Mouse (Mus musculus) thymus, adult 2 months (tissue): Measurements from ENCODE around the gene Pde4a. TPM values are rescaled to one million over a fixed set of nuclear protein-coding genes. Genes with fewer than 3 reads are reported as not detected.

Experiments used
- DNase-seq: peaks from one replicate; pipeline ENCODE4 v3.0.0; 2021
- H3K27ac ChIP-seq: fragments of 200-500 bp; 2 replicates; pipeline ENCODE4 v1.5.1; 2012; ENCODE audit warnings: low read length, control low read depth; ENCODE audit not compliant: control insufficient read depth, insufficient read depth
- H3K27me3 ChIP-seq: fragments of 200-500 bp; 2 replicates; pipeline ENCODE4 v1.6.1; 2012; ENCODE audit warnings: mild to moderate bottlenecking, low read length, moderate library complexity, mixed read lengths; ENCODE audit not compliant: control insufficient read depth, insufficient read depth
- H3K36me3 ChIP-seq: fragments of 200-500 bp; 2 replicates; pipeline ENCODE4 v1.6.1; 2012; ENCODE audit warnings: mild to moderate bottlenecking, low read length, moderate library complexity; ENCODE audit not compliant: control insufficient read depth, insufficient read depth
- H3K4me1 ChIP-seq: fragments of 200-500 bp; replicated peaks from 2 replicates; pipeline ENCODE4 v1.6.1; 2012; ENCODE audit warnings: low read length; ENCODE audit not compliant: control insufficient read depth, insufficient read depth
- H3K4me3 ChIP-seq: fragments of 200-500 bp; 2 replicates; pipeline ENCODE4 v1.5.1; 2012; ENCODE audit warnings: mild to moderate bottlenecking, low read length, control low read depth, moderate library complexity; ENCODE audit not compliant: control insufficient read depth, insufficient read depth
- CTCF ChIP-seq: fragments of 200-500 bp; IDR thresholded peaks from 2 replicates; pipeline ENCODE4 v1.5.1; 2012; ENCODE audit warnings: mild to moderate bottlenecking, control low read depth, low read length, moderate library complexity, borderline replicate concordance; ENCODE audit not compliant: control insufficient read depth, poor library complexity, insufficient read depth; ENCODE audit errors: extremely low read depth
- POLR2A ChIP-seq: fragments of 200-500 bp; IDR thresholded peaks from 2 replicates; pipeline ENCODE4 v1.6.1; 2012; ENCODE audit warnings: mild to moderate bottlenecking, low read length, control low read depth, moderate library complexity; ENCODE audit not compliant: control insufficient read depth, poor library complexity, insufficient read depth; ENCODE audit errors: extremely low read depth
- whole genome bisulfite sequencing: fragments of 180-500 bp; shearing (Covaris S2); methylation state at CpG from one replicate; pipeline ENCODE4 v1.1.7; 2018; 5-methylcytosine and 5-hydroxymethylcytosine counted together
- polyA plus RNA-seq: library from polyadenylated mRNA; depleted of rRNA; stranded (reverse); fragments of >200 nt; gene quantifications from 2 replicates; pipeline ENCODE4 v1.2.3, GENCODE M21; 2012

Pde4a gene
- polyA plus RNA-seq, 1 experiment, result 6.8 TPM

- H3K4me1 ChIP-seq, result peaks cover 14% of the 10 kb centered on the region
- WGBS, result 63% methylated on average over 3 of the region's 3 CpGs
- no peak overlapping the region for H3K27ac ChIP-seq
- no peak overlapping the region for H3K4me3 ChIP-seq
- no peaks in the 10 kb centered on the region; the same call in 1 of the 2 replicates for H3K27me3 ChIP-seq
- no peak for DNase-seq
- no peak for TF ChIP-seq POLR2A
- TF ChIP-seq CTCF, result no peak
- H3K36me3 ChIP-seq, result no peaks in the 10 kb centered on the region
Observed at GRCm38 (mm10) chr9:21154787-21155186, 10.7 kb upstream of the Pde4a start.

- peaks cover 25% of the 10 kb centered on the region for H3K4me1 ChIP-seq
- TF ChIP-seq POLR2A (no peak), CTCF (peak; percentile 98)
- no peaks in the 10 kb centered on the region for H3K36me3 ChIP-seq
- H3K27me3 ChIP-seq, result no peaks in the 10 kb centered on the region; the same call in 1 of the 2 replicates
- peak; percentile 86 for DNase-seq
- peak overlapping the region; percentile 42 for H3K4me3 ChIP-seq
- 1% methylated on average over 52 of the region's 52 CpGs for WGBS
- no peak overlapping the region for H3K27ac ChIP-seq
Observed at GRCm38 (mm10) chr9:21161209-21161909, 4.2 kb upstream of the Pde4a start.

DNA sequence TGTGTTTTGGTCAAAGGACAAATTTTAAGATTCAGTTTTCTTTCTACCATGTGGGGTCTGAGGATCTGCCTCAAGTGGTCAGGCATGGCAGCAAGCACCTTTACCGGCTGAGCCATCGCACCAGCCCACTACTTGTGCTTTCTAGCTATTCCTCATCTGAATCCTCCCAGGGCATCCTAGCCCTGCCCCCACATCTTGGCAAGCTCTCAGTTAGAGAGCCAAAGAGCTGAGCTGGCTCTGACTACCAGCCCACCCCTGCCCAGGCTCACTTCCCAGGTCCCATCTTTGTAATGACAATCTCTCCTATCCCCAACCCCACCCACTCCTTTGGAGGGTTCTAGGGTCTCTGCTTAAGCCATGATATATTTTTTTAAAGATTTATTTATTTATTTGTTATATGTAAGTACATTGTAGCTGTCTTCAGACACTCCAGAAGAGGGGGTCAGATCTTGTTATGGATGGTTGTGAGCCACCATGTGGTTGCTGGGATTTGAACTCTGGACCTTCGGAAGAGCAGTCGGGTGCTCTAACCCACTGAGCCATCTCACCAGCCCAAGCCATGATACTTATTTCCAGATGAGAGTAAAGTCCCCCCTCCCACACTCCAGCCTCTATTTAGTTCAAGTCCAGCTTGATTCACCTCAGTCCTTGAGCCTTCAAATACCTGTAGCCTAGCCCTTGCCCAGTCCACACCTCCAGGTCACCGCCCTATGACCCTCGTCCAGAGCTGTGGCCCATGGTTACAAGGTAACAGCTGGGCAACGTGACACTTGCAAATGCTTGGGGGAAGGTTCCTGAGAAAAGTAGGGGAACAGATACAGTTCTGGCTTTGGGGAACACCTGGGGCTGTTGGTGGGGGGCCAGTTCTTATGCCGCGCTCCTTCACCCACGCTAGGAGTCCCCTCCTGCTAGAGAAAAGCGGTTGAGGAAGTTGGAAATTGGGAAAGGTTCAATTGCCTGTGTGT, 2.1 kb upstream of the Pde4a start:
- TF ChIP-seq CTCF, result no peak
- TF ChIP-seq POLR2A, result no peak
- Histone ChIP-seq H3K27me3 (peaks cover 4% of the 10 kb centered on the region; the same call in 1 of the 2 replicates), H3K27ac (no peak overlapping the region), H3K36me3 (no peaks in the 10 kb centered on the region), H3K4me3 (no peak overlapping the region), H3K4me1 (peaks cover 44% of the 10 kb centered on the region)
- DNase-seq, result no peak
- WGBS, result 65% methylated on average over 11 of the region's 11 CpGs

DNA sequence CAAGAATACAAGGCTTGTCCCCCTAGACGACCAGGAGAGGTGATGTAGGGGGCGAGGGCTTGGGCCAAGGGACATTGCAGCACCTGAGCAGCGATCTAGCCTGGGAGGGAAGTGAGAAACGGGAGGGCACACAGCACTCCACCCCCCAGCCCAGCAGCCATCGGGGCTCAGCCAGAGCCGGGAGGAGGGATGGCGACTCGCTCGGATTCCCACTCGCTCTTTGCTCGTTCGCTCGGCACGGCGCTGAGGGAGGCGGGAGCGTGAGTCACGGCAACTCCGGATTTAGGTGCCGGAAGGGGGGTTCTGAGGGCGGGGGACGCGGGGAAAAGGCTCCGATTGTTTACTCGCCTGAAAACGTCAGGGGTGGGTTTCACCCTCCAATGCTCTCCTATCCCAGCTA, 1.4 kb upstream of the Pde4a start:
- DNase-seq, result no peak
- H3K27me3 ChIP-seq, result peaks cover 4% of the 10 kb centered on the region; the same call in 1 of the 2 replicates
- H3K4me3 ChIP-seq, result no peak overlapping the region
- H3K27ac ChIP-seq, result no peak overlapping the region
- WGBS, result 2% methylated on average over 26 of the region's 26 CpGs
- H3K4me1 ChIP-seq, result peaks cover 49% of the 10 kb centered on the region
- H3K36me3 ChIP-seq, result no peaks in the 10 kb centered on the region
- TF ChIP-seq CTCF (no peak), POLR2A (no peak)

DNA sequence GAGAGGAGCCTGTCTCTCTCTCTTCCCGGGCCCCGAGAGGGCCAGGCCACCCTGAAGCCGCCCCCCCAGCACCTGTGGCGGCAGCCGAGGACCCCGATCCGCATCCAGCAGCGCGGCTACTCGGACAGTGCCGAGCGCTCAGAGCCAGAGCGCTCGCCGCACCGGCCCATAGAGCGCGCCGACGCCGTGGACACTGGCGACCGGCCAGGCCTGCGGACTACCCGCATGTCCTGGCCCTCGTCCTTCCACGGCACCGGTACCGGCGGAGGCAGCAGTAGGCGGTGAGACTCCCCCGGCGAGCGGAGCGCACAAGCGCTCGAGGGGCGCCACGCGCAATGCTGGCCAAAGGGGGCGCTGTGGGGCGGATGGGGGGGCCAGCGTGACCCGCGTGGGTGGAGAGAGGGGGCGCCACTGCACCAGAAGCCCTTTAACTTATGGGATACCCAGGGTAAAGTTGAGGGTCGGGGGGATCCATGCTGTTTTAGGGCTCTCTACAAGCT, 488 bp downstream of the Pde4a start:
- no peak overlapping the region for H3K27ac ChIP-seq
- H3K4me1 ChIP-seq, result peaks cover 55% of the 10 kb centered on the region
- peaks cover 4% of the 10 kb centered on the region; the same call in 1 of the 2 replicates for H3K27me3 ChIP-seq
- no peaks in the 10 kb centered on the region for H3K36me3 ChIP-seq
- TF ChIP-seq CTCF, result peak; percentile 89
- TF ChIP-seq POLR2A, result no peak
- WGBS, result 3% methylated on average over 47 of the region's 47 CpGs
- peak overlapping the region; percentile 15 for H3K4me3 ChIP-seq
- peak; percentile 52 for DNase-seq

DNA sequence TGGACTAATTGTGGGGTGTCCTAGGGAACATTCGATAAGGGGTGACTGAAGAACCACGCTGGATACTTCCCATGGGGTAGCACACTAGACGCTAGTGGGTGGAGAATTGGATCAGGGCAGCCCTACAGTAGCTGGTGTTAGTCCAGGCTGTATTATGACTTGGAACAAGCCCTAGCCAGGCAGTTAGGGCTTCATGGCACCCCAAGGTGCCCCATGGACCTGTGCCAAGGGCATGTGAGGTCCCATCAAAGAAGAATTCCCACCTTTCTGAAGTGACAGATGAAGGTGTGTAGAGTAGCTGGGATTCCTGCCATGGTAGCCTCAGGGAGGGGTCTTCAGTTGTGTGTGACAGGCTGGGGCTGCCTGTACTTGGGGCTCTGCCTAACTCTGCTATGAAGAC, 1.0 kb downstream of the Pde4a start:
- no peak for TF ChIP-seq POLR2A
- TF ChIP-seq CTCF, result no peak
- Histone ChIP-seq H3K4me1 (peaks cover 51% of the 10 kb centered on the region), H3K4me3 (no peak overlapping the region), H3K27me3 (peaks cover 4% of the 10 kb centered on the region; the same call in 1 of the 2 replicates), H3K36me3 (no peaks in the 10 kb centered on the region), H3K27ac (no peak overlapping the region)
- no peak for DNase-seq
- 52% methylated on average over 3 of the region's 3 CpGs for WGBS
